Mouse (Mus musculus) embryonic facial prominence, embryonic 11.5 days (tissue): ENCODE results near the gene Klk1b26. TPM values are rescaled to one million over a fixed set of nuclear protein-coding genes. Genes with fewer than 3 reads are reported as not detected.
"Not testable (repeated sequence)": the region's sequence is repeated elsewhere in the genome, so short reads cannot be mapped to it uniquely, and the experiment has no call there.

ENCODE experiments used
- ATAC-seq: fragments of 200-750 bp; cut with Nextera tagmentation; replicated peaks from 2 replicates; pipeline ENCODE4 v1.8.0; 2017; ENCODE audit warnings: low read depth; ENCODE audit not compliant: insufficient number of reproducible peaks, low FRiP score, low TSS enrichment
- DNase-seq: peaks from one replicate; pipeline ENCODE4 v3.0.0-alpha.2; 2015; ENCODE audit warnings: low spot score
- H3K27ac ChIP-seq: fragments of 300-500 bp; sonication (generic); replicated peaks from 2 replicates; pipeline ENCODE4 v1.5.1; 2014; ENCODE audit warnings: mild to moderate bottlenecking, low read depth, low read length, control low read depth
- H3K27me3 ChIP-seq: fragments of 300-500 bp; sonication (generic); 2 replicates; pipeline ENCODE4 v1.6.1; 2014; ENCODE audit warnings: mild to moderate bottlenecking, low read length, moderate library complexity, mixed read lengths; ENCODE audit not compliant: control insufficient read depth, insufficient read depth
- H3K36me3 ChIP-seq: fragments of 300-500 bp; sonication (generic); replicated peaks from 2 replicates; pipeline ENCODE4 v1.6.1; 2014; ENCODE audit warnings: low read depth, mild to moderate bottlenecking, low read length, moderate library complexity, mixed read lengths; ENCODE audit not compliant: control insufficient read depth, insufficient read depth
- H3K4me1 ChIP-seq: fragments of 300-500 bp; sonication (generic); 2 replicates; pipeline ENCODE4 v1.6.1; 2014; ENCODE audit warnings: low read length, mixed read lengths; ENCODE audit not compliant: control insufficient read depth, insufficient read depth
- H3K4me2 ChIP-seq: fragments of 300-500 bp; sonication (generic); 2 replicates; pipeline ENCODE4 v1.6.1; 2014; ENCODE audit warnings: low read depth, mild to moderate bottlenecking, control low read depth, low read length, moderate library complexity
- H3K4me3 ChIP-seq: fragments of 300-500 bp; sonication (generic); 2 replicates; pipeline ENCODE4 v1.5.1; 2014; ENCODE audit warnings: low read depth, low read length, control low read depth
- H3K9ac ChIP-seq: fragments of 300-500 bp; sonication (generic); replicated peaks from 2 replicates; pipeline ENCODE4 v1.6.1; 2014; ENCODE audit warnings: mild to moderate bottlenecking, control low read depth, low read length
- H3K9me3 ChIP-seq: fragments of 300-500 bp; sonication (generic); replicated peaks from 2 replicates; pipeline ENCODE4 v1.6.1; 2016; ENCODE audit warnings: mild to moderate bottlenecking, low read length, inconsistent platforms, mixed read lengths; ENCODE audit not compliant: control insufficient read depth
- WGBS: fragments of 180-500 bp; shearing (Covaris S2); extraction: QIAGEN DNeasy Blood & Tissue Kit; methylation state at CpG from one replicate; pipeline ENCODE4 v1.1.7; 2014; 5-methylcytosine and 5-hydroxymethylcytosine counted together
- polyA plus RNA-seq: library from polyadenylated mRNA; unstranded; fragments of >200 nt; fragmentation: Nextera tagmentation; extraction: Ambion mirVana; gene quantifications from 2 replicates; pipeline ENCODE4 v1.2.1, GENCODE M21; 2014

Gene Klk1b26
- polyA plus RNA-seq: 0.15 TPM in 1 of 2 replicates, not detected in the other

DNA sequence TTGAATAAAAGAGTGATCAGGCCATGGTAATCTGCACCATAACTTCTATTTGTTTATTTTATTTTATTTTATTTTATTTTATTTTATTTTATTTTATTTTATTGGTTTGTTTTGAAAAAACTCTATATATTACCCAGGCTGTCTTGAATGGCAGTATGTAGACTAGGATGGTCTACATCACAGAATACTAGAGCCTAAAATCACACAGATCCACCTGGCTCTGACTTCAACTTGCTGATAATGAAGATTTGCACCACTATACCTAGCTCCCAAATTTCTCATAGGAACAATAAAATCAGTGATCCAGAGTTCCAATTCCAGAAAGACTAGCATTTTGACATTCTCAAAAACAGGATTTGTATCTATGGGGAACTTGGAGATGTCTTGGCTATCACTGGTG is at the start of gene Klk1b26:
Klk1b26 (plus strand) TSS at position 301 of the 400 bp plus-strand sequence.
- H3K27me3 ChIP-seq, H3K4me3 ChIP-seq, H3K36me3 ChIP-seq, H3K9me3 ChIP-seq, H3K27ac ChIP-seq, DNase-seq, H3K4me1 ChIP-seq, H3K9ac ChIP-seq, ATAC-seq, H3K4me2 ChIP-seq: not testable (repeated sequence)

DNA sequence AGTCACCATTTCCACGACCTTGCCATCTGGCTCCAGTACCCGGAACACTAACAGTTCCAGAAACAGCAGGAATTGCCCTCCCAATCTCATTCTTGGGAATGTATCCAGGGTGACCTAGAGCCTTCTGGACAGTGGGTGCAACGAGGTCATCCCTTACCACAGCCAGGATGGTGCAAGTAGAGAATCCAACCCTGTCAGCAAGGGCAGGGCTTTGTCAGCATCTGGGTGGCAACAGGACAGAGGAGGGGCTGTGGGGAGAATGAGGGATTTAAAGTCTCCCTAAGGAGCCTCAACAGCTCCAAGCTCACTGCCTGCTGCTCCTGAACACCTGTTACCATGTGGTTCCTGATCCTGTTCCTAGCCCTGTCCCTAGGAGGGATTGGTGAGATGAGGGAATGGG is 45.5 kb upstream of the Klk1b26 start, which contains the start of gene Klk1b1:
Klk1b1 (plus strand) TSS at position 301 of the 400 bp plus-strand sequence.
- H3K9ac ChIP-seq: no peak within 1 kb of the TSS
- WGBS: 67% methylated on average over 3 of the region's 3 CpGs
- ATAC-seq: no peak
- no peak within 1 kb of the TSS for H3K27ac ChIP-seq
- H3K4me1 ChIP-seq: no peaks in the 10 kb centered on the region
- DNase-seq: no peak
- H3K9me3 ChIP-seq: no peaks in the 10 kb centered on the region
- no peak within 1 kb of the TSS for H3K4me3 ChIP-seq
- H3K27me3 ChIP-seq: no peaks in the 10 kb centered on the region
- H3K36me3 ChIP-seq: no peaks in the 10 kb centered on the region
- no peak within 1 kb of the TSS for H3K4me2 ChIP-seq

DNA sequence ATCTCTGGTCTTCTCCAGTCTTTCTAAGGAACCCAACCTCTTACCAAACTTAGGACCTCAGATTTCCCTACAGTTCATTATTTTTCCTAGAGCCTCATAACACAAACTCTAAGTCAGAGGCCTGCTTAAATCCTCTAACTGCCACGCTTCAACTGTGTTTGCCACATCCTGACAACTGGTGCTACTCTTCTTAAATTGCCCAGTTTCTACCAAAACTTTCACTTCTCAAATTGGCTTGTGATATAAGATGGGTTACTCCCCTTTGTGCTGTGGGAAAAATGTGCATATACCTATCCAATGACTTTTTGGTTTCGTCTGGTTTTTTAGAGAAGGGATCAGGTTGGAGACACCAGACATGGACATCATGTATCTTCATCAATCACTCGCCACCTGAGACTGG is 44.9 kb upstream of the Klk1b26 start:
- H3K9ac ChIP-seq: no peak overlapping the region
- no peaks in the 10 kb centered on the region for H3K36me3 ChIP-seq
- no peak overlapping the region for H3K27ac ChIP-seq
- H3K4me3 ChIP-seq: no peak overlapping the region
- no peak overlapping the region for H3K4me2 ChIP-seq
- WGBS: 78% methylated on average over 3 of the region's 3 CpGs
- no peaks in the 10 kb centered on the region for H3K4me1 ChIP-seq
- no peaks in the 10 kb centered on the region for H3K27me3 ChIP-seq
- DNase-seq: no peak
- no peaks in the 10 kb centered on the region for H3K9me3 ChIP-seq
- no peak for ATAC-seq

DNA sequence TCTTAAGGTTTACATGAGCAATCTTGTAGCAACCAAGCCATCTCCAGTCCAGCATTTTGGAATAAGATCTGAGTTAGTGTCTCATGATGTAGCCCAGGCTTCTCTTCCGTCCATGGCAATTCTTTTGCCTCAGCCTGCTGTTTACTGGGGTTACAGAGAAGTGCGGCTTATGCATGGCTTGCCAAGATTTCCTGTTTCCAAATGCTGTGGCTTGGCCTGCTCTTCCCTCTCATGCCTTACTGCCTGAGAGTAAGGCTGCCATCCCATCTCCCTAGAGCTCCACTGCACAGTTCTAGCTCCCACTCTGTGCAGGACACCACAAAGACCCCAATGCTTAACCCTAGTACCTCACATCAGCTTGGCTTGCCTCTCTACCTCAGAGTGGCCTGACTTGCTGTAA is 44.4 kb upstream of the Klk1b26 start:
- Histone ChIP-seq H3K4me3 (no peak overlapping the region), H3K4me2 (no peak overlapping the region), H3K27me3 (no peaks in the 10 kb centered on the region), H3K36me3 (no peaks in the 10 kb centered on the region), H3K27ac (no peak overlapping the region), H3K9me3 (no peaks in the 10 kb centered on the region), H3K9ac (no peak overlapping the region), H3K4me1 (no peaks in the 10 kb centered on the region)
- 86% methylated on average over 2 of the region's 2 CpGs for WGBS
- ATAC-seq (no peak), DNase-seq (no peak)

DNA sequence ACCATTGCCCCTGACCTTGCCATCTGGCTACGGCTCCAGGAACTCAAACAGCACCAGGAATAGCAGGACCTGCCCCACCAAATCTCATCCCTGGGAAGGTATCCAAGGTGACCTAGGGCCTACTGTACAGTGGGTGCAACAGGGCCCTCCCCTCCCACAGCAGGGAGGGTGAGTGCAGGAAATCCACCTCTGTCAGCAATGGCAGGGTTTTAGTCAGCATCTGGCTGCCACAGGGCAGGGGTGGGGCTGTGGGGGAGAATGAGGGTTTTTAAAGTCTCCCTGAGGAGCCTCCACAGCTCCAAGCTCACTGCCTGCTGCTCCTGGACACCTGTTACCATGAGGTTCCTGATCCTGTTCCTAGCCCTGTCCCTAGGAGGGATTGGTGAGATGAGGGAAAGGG is 36.2 kb upstream of the Klk1b26 start, which contains the start of gene Klk1b9:
Klk1b9 (plus strand) TSS at position 301 of the 400 bp plus-strand sequence.
- not testable (repeated sequence) for H3K4me2 ChIP-seq, H3K4me1 ChIP-seq, H3K9me3 ChIP-seq, DNase-seq, ATAC-seq, H3K9ac ChIP-seq, H3K36me3 ChIP-seq, H3K27ac ChIP-seq, H3K4me3 ChIP-seq, H3K27me3 ChIP-seq
- 81% methylated on average over 1 of the region's 1 CpGs for WGBS

DNA sequence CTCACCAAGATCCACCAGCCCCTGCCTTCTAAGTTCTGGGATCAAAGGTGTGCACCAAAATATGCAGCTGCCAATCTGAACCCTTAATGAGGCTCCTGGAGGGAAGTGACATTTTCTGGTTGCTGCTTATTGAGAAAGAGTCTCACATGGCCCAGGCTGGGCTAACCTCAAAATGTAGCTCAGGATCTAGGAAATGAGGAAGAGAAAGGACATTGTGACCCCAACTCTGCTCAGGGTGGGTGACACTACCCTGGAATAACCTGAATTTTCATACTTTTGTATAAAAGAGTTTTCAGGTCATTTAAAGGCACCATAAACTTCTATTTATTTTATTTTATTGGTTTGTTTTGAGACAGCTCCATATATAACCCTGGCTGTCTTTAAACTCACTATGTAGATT is 26.3 kb upstream of the Klk1b26 start:
- no peak for DNase-seq
- no peaks in the 10 kb centered on the region for H3K27me3 ChIP-seq
- H3K27ac ChIP-seq: no peak overlapping the region
- H3K9ac ChIP-seq: no peak overlapping the region
- no peaks in the 10 kb centered on the region for H3K4me1 ChIP-seq
- no peak overlapping the region for H3K4me3 ChIP-seq
- no peak for ATAC-seq
- no peak overlapping the region for H3K4me2 ChIP-seq
- no peaks in the 10 kb centered on the region for H3K9me3 ChIP-seq
- no peaks in the 10 kb centered on the region for H3K36me3 ChIP-seq

DNA sequence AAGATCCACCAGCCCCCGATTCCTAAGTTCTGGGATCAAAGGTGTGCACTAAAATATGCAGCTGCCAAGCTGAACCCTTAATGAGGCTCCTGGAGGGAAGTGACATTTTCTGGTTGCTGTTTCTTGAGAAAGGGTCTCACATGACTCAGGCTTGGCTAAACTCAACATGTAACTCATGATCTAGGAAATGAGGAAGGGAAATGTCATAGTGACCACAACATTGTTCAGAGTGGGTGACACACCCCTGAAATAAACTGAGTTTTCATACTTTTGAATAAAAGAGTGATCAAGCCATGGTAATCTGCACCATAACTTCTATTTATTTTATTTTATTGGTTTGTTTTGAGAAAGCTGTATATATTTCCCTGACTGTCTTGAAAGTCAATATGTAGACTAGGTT is 17.1 kb upstream of the Klk1b26 start:
- 63% methylated on average over 1 of the region's 1 CpGs for WGBS
- not testable (repeated sequence) for H3K4me2 ChIP-seq, H3K4me3 ChIP-seq, H3K4me1 ChIP-seq, DNase-seq, H3K36me3 ChIP-seq, H3K27ac ChIP-seq, H3K9me3 ChIP-seq, H3K27me3 ChIP-seq, H3K9ac ChIP-seq, ATAC-seq

DNA sequence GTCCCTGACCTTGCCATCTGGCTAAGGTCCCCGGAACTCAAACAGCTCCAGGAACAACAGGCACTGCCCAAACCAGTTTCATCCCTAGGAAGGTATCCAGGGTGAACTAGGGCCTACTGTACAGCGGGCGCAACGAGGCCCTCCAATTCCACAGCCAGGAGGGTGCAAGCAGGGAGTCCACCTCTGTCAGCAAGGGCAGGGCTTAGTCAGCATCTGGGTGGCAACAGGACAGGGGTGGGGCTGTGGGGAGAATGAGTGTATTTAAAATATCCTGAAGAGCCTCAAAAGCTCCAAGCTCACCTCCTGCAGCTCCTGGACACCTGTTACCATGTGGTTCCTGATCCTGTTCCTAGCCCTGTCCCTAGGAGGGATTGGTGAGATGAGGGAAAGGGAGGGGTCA is 16.4 kb upstream of the Klk1b26 start, which contains the start of gene Klk1b11:
Klk1b11 (plus strand) TSS at position 301 of the 400 bp plus-strand sequence.
- not testable (repeated sequence) for H3K4me2 ChIP-seq, H3K9me3 ChIP-seq, H3K9ac ChIP-seq, DNase-seq, ATAC-seq, H3K36me3 ChIP-seq, H3K27me3 ChIP-seq, H3K27ac ChIP-seq, H3K4me1 ChIP-seq, H3K4me3 ChIP-seq
- 78% methylated on average over 4 of the region's 4 CpGs for WGBS
